Mouse (Mus musculus): ENCODE results near the gene Gzmc.
"Not testable (repeated sequence)": the region's sequence is repeated elsewhere in the genome, so short reads cannot be mapped to it uniquely, and the experiment has no call there.

The Gzmc gene

GRCm38 (mm10) chr14:56234556-56234955, at the start of gene Gzmc:
Gene Gzmc (minus strand): TSS chr14:56234656.
- DNase-seq (ENCODE audit: low spot score in 2 of 2), result no peak

DNA sequence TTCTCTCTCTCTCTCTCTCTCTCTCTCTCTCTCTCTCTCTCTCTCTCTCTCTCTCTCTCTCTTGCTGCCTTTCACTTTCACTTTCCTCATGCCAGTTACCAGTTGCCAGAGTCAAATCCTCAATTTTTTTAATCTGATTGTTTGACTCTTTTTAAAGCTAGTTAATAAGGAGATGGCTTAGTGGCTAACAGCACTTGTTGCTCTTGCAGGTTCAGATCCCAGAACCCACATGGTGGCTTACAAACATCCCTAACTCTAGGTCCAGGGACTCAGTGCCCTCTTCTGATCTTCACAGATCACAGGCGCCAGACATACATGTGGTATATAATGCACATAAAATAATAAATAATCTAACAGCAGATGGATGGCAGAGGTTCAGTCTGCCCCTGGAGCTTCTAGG, 49.4 kb upstream of the Gzmc start:
- DNase-seq (ENCODE audit: low spot score in 2 of 2), result no peak

GRCm38 (mm10) chr14:56281090-56281489, 46.6 kb upstream of the Gzmc start:
- DNase-seq (ENCODE audit: low spot score in 2 of 2), result no peak

- DNase-seq (ENCODE audit: low spot score in 2 of 2), result not testable (repeated sequence)
Observed at GRCm38 (mm10) chr14:56278691-56279090, 44.2 kb upstream of the Gzmc start.

- DNase-seq (ENCODE audit: low spot score in 2 of 2), result not testable (repeated sequence)
Observed at GRCm38 (mm10) chr14:56276096-56276495, 41.6 kb upstream of the Gzmc start.

- DNase-seq (ENCODE audit: low spot score in 2 of 2), result no peak
Observed at GRCm38 (mm10) chr14:56266109-56266508, 31.7 kb upstream of the Gzmc start.

- no peak for DNase-seq (ENCODE audit: low spot score in 2 of 2)
Observed at GRCm38 (mm10) chr14:56262153-56262552, 27.7 kb upstream of the Gzmc start, which contains the start of gene Gzmb. Gene Gzmb (minus strand): TSS chr14:56262260.

GRCm38 (mm10) chr14:56240409-56240808, 6.0 kb upstream of the Gzmc start:
- DNase-seq (ENCODE audit: low spot score in 2 of 2), result no peak

- no peak for DNase-seq (ENCODE audit: low spot score in 2 of 2)
Observed at GRCm38 (mm10) chr14:56211317-56211716, 23.1 kb downstream of the Gzmc start, which contains the start of gene Gzmf. Gene Gzmf (minus strand): TSS chr14:56211417.

- no peak for DNase-seq (ENCODE audit: low spot score in 2 of 2)
Observed at GRCm38 (mm10) chr14:56205613-56206012, 28.8 kb downstream of the Gzmc start.

DNA sequence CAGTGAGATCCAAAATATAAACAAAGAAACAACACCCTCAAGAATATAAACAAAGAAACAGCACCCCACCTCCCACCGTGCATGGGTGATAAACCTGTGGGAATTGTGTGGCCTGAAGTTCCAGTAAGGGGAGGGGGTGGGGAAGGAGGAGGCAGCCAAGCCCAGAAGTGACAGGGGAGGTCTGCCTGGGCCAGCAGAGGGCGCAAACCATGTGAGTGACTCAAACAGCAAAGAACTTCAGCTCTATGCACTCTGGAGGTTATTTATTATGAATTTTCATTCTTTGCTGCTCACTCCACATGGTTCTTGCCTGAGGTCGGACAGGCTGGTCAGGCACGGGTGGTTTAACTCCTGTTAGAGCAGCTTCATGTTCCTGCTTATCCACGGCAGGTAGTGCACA, 29.4 kb downstream of the Gzmc start:
- not testable (repeated sequence) for DNase-seq (ENCODE audit: low spot score in 2 of 2)

DNA sequence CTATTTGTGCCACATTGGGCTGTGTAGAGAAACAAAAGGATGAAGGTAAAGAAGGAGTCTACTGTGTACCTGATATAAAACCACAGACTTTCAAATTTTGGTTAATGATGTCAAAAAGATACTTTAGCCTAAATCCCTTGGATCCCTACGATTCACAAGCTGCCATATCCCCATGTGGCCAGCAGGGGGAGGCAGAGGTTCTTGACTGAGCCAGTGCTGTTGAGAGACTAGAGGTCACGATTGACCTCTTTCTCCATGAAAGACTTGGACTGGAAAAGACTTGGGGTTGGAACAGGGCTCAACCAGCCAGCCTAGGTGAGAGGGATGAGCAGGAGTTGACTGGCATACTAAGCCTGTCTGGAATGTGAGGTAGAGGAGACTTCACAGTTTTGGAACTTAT, 30.5 kb downstream of the Gzmc start:
- peak; percentile 17 to 31 for DNase-seq (ENCODE audit: low spot score in 2 of 2)

DNA sequence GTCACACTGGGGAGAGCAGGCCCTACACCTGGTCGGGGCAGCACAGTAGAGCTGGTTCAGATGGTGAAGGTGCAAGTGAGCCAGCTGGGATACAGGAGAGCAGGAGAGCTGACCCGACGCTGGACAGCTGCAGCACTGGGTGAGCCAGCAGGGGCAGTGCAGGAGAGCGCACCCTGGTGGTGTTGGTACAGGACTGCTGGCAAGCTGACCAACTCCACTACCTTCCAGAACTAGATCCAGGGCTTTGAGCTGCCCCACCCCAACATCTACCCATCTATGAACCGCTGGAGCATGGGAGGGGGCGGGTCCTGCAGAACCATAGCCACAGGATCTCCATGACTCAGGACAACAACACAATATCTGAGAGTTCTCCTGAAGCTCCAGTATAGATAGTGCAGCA, 47.5 kb downstream of the Gzmc start:
- DNase-seq (ENCODE audit: low spot score in 2 of 2), result no peak

DNA sequence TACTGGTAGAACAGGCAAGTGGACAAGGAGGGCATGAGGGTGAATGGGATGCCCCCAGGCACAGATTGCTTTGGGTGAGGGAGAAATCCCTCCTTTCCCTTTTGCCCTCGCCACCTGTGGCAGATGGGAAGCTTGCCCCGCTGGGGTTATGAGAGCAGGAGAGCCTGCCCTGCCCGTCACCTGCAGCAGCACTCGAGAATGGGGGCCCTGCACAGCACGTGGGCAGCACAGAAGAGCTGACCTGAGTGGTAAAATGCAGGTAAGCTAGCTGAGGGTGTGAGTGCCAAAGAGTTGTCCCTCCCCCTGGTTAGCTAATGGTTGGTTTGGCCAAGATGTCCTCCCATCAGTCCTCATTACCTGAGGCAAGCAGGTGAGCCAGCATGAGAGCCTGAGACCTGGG, 47.9 kb downstream of the Gzmc start:
- DNase-seq (ENCODE audit: low spot score in 2 of 2), result no peak

Measured in spleen, postnatal 36 days (tissue).